Mouse (Mus musculus): Measurements from ENCODE around the gene Matn4. TPM values are rescaled to one million over a fixed set of nuclear protein-coding genes. Genes with fewer than 3 reads are reported as not detected.

The Matn4 gene
- total and polyA plus RNA-seq, 2 experiments, result 0.05 to 0.09 TPM

DNA sequence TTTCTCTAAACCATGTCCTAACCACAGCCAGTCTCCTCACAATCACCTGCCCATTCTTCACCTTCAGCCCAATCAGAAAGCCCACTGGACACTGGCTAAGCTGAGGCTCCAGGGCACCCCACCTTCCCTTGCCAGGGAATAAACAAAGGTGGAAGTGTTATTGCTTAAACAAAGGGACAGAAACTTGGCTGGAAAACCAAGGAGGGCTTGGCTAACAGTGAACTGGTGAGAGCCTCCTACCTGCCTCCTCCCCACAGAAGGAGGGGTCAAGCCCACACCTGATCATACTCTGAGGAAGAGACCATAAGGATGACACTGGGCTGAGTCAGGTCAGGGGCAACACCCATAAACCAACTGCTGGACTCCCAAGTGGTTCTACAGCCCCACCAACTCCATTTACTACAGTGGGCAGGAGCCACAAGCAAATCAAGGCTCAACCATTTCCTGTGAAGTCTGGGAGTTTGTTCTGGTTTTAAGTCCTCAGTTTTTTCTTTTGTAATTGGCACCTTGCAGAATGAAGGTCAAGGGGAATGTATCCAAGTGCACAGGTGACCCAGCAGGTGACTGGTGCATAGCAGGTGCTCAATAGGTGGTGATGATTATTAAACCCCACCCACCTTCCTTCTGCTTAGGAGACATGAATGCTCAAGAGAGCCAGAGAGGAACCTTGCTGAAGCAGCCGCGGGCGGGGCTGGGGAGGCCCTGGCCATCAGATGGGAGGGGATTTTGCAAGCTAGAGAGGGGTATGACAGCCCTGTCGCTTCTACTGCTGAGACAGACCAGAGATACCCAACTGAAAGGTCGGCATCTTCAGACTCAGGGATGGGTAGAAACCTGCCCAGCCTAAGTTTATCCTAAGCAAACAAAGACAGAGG lies 30.5 kb upstream of the Matn4 start:
- H3K4me3 ChIP-seq (ENCODE audit: insufficient read depth, low read depth, low read length), result peak overlapping the region; percentile 26; the same call in 1 of the 2 replicates
- no peaks in the 10 kb centered on the region for H3K27me3 ChIP-seq (ENCODE audit: control insufficient read depth, insufficient read depth, low read length)
- TF ChIP-seq CTCF (IDR thresholded peaks at IDR 0.05; ENCODE audit: low read depth, low read length) (no peak), POLR2A (IDR thresholded peaks at IDR 0.05; ENCODE audit: extremely low read depth, insufficient read depth, low read length) (no peak)
- 12% methylated on average over 5 of the region's 5 CpGs for WGBS
- H3K79me2 ChIP-seq (ENCODE audit: control insufficient read depth, insufficient read depth, low read length), result peaks cover 31% of the 10 kb centered on the region; the same call in 1 of the 2 replicates
- peak overlapping the region; percentile 91 for H3K27ac ChIP-seq (replicated peaks; ENCODE audit: insufficient read depth, low read depth, low read length)
- peak overlapping the region; percentile 58 for H3K9ac ChIP-seq (ENCODE audit: low read depth, low read length)
- H3K36me3 ChIP-seq (ENCODE audit: control insufficient read depth, insufficient read depth, low read length), result peaks cover 27% of the 10 kb centered on the region
- H3K4me1 ChIP-seq (ENCODE audit: control insufficient read depth, insufficient read depth, low read length), result peaks cover 48% of the 10 kb centered on the region
- peak; percentile 78 for DNase-seq (ENCODE audit: extremely low read depth, low read depth, low spot score)

DNA sequence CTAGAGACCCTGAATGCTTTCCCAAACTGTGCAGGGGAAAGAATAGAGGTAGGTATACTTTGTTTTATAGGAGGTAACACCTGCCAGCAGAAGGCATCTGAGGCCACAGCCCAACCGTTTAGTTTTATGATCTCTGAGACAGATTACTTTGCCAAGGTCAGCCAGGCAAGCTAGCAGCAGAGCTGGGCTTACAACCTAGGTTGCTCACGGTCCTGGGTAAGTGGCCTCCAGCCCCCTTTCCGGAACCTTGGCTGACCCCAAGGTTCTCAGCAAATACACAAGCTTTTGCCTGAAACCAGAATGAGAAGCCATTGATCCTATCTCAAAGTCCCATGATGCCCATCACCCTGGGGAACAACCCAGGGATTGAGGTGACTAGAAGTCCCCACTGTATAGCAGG lies 29.7 kb upstream of the Matn4 start:
- peaks cover 53% of the 10 kb centered on the region for H3K4me1 ChIP-seq (ENCODE audit: control insufficient read depth, insufficient read depth, low read length)
- H3K9ac ChIP-seq (ENCODE audit: low read depth, low read length), result peak overlapping the region; percentile 58
- TF ChIP-seq CTCF (IDR thresholded peaks at IDR 0.05; ENCODE audit: low read depth, low read length), result no peak
- TF ChIP-seq POLR2A (IDR thresholded peaks at IDR 0.05; ENCODE audit: extremely low read depth, insufficient read depth, low read length), result no peak
- peaks cover 27% of the 10 kb centered on the region for H3K36me3 ChIP-seq (ENCODE audit: control insufficient read depth, insufficient read depth, low read length)
- H3K27ac ChIP-seq (replicated peaks; ENCODE audit: insufficient read depth, low read depth, low read length), result peak overlapping the region; percentile 91
- H3K27me3 ChIP-seq (ENCODE audit: control insufficient read depth, insufficient read depth, low read length), result no peaks in the 10 kb centered on the region
- DNase-seq (ENCODE audit: extremely low read depth, low read depth, low spot score), result peak; percentile 73
- peak overlapping the region; percentile 6; the same call in 1 of the 2 replicates for H3K4me3 ChIP-seq (ENCODE audit: insufficient read depth, low read depth, low read length)
- 23% methylated on average over 3 of the region's 3 CpGs for WGBS
- H3K79me2 ChIP-seq (ENCODE audit: control insufficient read depth, insufficient read depth, low read length), result peaks cover 24% of the 10 kb centered on the region; the same call in 1 of the 2 replicates

DNA sequence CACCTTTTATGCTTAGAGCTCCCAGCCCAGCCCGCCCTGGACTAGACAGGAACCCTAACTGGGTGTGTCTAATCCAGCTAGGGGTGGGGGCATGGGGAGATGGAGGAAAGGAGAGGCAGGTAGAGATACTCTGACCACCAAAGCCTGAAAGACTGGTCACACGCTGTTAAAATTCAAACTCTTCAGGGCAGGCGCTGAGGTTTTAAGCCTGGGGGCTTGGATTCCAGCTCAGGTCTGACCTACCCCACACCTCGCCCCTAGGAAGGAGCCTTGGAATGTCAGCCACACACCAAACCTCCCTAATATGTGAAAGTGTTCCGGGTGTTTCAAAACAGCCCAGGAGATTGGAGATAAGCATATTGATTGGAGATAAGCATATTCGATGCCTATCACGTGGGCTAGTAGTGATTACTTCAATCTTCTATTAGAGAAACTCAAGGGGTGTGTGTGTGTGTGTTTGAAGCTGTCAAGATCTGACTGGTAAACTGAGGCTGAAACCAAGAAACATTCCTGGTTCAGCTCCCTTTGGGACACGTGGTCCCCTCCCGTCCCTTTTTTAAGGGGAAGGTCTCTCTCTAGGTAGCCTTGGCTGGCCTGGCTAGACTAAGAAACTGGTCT lies 28.4 kb upstream of the Matn4 start:
- 24% methylated on average over 9 of the region's 9 CpGs for WGBS
- Histone ChIP-seq H3K4me3 (ENCODE audit: insufficient read depth, low read depth, low read length) (peak overlapping the region; percentile 2; the same call in 1 of the 2 replicates), H3K27me3 (ENCODE audit: control insufficient read depth, insufficient read depth, low read length) (no peaks in the 10 kb centered on the region), H3K4me1 (ENCODE audit: control insufficient read depth, insufficient read depth, low read length) (peaks cover 62% of the 10 kb centered on the region), H3K9ac (ENCODE audit: low read depth, low read length) (peak overlapping the region; percentile 58), H3K79me2 (ENCODE audit: control insufficient read depth, insufficient read depth, low read length) (peaks cover 24% of the 10 kb centered on the region; the same call in 1 of the 2 replicates), H3K27ac (replicated peaks; ENCODE audit: insufficient read depth, low read depth, low read length) (peak overlapping the region; percentile 91), H3K36me3 (ENCODE audit: control insufficient read depth, insufficient read depth, low read length) (peaks cover 34% of the 10 kb centered on the region)
- no peak for TF ChIP-seq POLR2A (IDR thresholded peaks at IDR 0.05; ENCODE audit: extremely low read depth, insufficient read depth, low read length)
- no peak for TF ChIP-seq CTCF (IDR thresholded peaks at IDR 0.05; ENCODE audit: low read depth, low read length)
- DNase-seq (ENCODE audit: extremely low read depth, low read depth, low spot score), result peak; percentile 90

DNA sequence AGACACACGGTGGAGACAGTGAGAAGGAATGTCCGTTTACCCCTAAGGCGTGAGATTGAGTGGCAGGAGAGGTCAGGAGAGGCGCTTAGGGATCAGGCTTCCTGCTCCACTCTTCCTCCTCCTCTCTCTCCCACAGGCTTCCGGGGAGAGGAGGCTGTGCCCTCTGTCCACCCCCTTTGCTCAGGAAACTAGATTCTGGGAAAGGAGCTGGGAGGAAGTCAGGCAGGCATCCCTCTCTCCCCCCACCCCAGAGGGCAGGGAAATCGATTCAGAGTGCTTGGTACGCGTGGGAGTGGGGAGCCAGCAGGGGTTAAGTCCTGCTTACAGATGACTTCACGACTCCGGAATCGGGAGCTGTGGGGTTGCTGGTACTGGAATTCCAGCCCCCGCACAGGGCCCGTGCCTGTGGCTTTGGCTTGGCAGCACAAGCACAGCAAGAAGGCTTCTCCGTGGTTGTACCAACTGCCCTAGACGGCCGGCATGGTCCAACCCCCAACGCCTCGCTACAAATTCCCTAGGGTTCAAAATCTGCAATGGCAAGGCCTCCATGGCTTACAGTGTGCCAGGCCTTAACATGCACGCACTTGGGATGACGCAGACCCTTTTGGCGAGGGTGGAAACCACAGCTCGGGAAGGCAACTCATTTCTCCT lies 27.7 kb upstream of the Matn4 start:
- H3K9ac ChIP-seq (ENCODE audit: low read depth, low read length), result peak overlapping the region; percentile 42
- 10% methylated on average over 22 of the region's 22 CpGs for WGBS
- peaks cover 63% of the 10 kb centered on the region for H3K4me1 ChIP-seq (ENCODE audit: control insufficient read depth, insufficient read depth, low read length)
- peaks cover 24% of the 10 kb centered on the region; the same call in 1 of the 2 replicates for H3K79me2 ChIP-seq (ENCODE audit: control insufficient read depth, insufficient read depth, low read length)
- peak overlapping the region; percentile 41; the same call in 1 of the 2 replicates for H3K4me3 ChIP-seq (ENCODE audit: insufficient read depth, low read depth, low read length)
- peak; percentile 84 for DNase-seq (ENCODE audit: extremely low read depth, low read depth, low spot score)
- H3K36me3 ChIP-seq (ENCODE audit: control insufficient read depth, insufficient read depth, low read length), result peaks cover 41% of the 10 kb centered on the region
- peak overlapping the region; percentile 76 for H3K27ac ChIP-seq (replicated peaks; ENCODE audit: insufficient read depth, low read depth, low read length)
- H3K27me3 ChIP-seq (ENCODE audit: control insufficient read depth, insufficient read depth, low read length), result no peaks in the 10 kb centered on the region
- TF ChIP-seq POLR2A (IDR thresholded peaks at IDR 0.05; ENCODE audit: extremely low read depth, insufficient read depth, low read length) (0 out of 2 replicates have a peak, but pooled peaks have one; percentile 10), CTCF (IDR thresholded peaks at IDR 0.05; ENCODE audit: low read depth, low read length) (no peak)

DNA sequence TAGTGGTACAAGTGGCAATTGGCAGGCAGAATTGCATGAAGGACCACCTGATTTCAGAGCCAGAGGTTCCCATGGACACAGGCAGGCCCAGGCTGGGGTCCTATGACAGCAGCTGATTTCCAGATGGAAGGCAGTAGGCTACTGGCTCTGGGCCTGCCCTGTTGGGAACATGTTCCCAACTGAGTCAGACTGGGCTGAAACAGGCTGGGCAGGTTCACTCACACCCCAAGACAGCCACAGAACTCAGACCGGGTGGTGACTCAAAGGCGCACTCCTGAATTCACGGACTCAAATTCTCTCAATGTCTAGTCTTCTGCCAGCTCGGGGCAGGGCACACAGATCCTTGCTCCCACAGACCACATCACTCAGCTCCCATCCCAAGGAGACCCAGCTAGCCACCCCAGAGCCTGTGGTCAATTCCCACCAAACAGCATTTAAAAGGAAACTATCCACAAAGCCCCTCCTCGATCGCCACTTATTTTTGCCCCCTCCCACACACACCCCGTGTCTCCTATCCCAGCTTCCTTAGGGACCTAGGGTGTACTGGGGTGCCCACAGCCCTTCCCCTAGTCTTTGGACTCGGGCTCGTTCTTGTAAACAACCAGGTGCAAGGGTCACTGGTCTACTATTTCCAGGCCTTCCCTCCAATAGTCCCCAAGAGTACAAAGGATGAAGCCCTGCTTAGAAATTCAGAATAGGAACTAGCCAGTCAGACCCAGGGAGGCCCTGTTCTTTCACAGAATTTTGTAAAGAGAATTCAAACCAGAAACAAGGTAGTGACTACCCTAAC lies 26.9 kb upstream of the Matn4 start:
- H3K4me1 ChIP-seq (ENCODE audit: control insufficient read depth, insufficient read depth, low read length), result peaks cover 66% of the 10 kb centered on the region
- H3K27me3 ChIP-seq (ENCODE audit: control insufficient read depth, insufficient read depth, low read length), result no peaks in the 10 kb centered on the region
- H3K27ac ChIP-seq (replicated peaks; ENCODE audit: insufficient read depth, low read depth, low read length), result peak overlapping the region; percentile 76
- H3K9ac ChIP-seq (ENCODE audit: low read depth, low read length), result peak overlapping the region; percentile 42
- DNase-seq (ENCODE audit: extremely low read depth, low read depth, low spot score), result peak; percentile 90
- WGBS, result 27% methylated on average over 9 of the region's 9 CpGs
- no peak overlapping the region for H3K4me3 ChIP-seq (ENCODE audit: insufficient read depth, low read depth, low read length)
- TF ChIP-seq POLR2A (IDR thresholded peaks at IDR 0.05; ENCODE audit: extremely low read depth, insufficient read depth, low read length), result no peak
- TF ChIP-seq CTCF (IDR thresholded peaks at IDR 0.05; ENCODE audit: low read depth, low read length), result no peak
- H3K79me2 ChIP-seq (ENCODE audit: control insufficient read depth, insufficient read depth, low read length), result peaks cover 19% of the 10 kb centered on the region; the same call in 1 of the 2 replicates
- peaks cover 49% of the 10 kb centered on the region for H3K36me3 ChIP-seq (ENCODE audit: control insufficient read depth, insufficient read depth, low read length)
